Mouse (Mus musculus) MN1 (cell line): ENCODE measurements around the gene Polr1e.
"Not testable (repeated sequence)": the region's sequence is repeated elsewhere in the genome, so short reads cannot be mapped to it uniquely, and the experiment has no call there.

Experiments
- DNase-seq: peaks from one replicate; pipeline ENCODE4 v3.0.0-alpha.2; 2016; ENCODE audit warnings: low spot score

The Polr1e gene

GRCm38 (mm10) chr4:45010806-45011415 is 7.5 kb upstream of the Polr1e start:
- DNase-seq = no peak

- DNase-seq = peak; percentile 72
These were observed 6.7 kb upstream of the Polr1e start for GRCm38 (mm10) chr4:45011581-45012104.

- peak; percentile 99 for DNase-seq
These were observed 6.0 kb upstream of the Polr1e start, which contains the start of gene Zbtb5 for GRCm38 (mm10) chr4:45012105-45012975. TSS of gene Zbtb5 (minus strand) at chr4:45012412.

- DNase-seq = peak; percentile 54
These were observed 5.4 kb upstream of the Polr1e start for GRCm38 (mm10) chr4:45013031-45013431.

GRCm38 (mm10) chr4:45013537-45013936 is 4.8 kb upstream of the Polr1e start:
- peak; percentile 33 for DNase-seq

- peak; percentile 63 for DNase-seq
These were observed 2.8 kb upstream of the Polr1e start for GRCm38 (mm10) chr4:45015615-45016014.

GRCm38 (mm10) chr4:45019009-45019408 is 626 bp downstream of the Polr1e start:
- DNase-seq = peak; percentile 21

- no peak for DNase-seq
These were observed 8.1 kb downstream of the Polr1e start for GRCm38 (mm10) chr4:45026459-45026858.

GRCm38 (mm10) chr4:45032586-45032985 is 14.2 kb downstream of the Polr1e start:
- no peak for DNase-seq

- DNase-seq = no peak
These were observed 16.6 kb downstream of the Polr1e start for GRCm38 (mm10) chr4:45034693-45035628.

- DNase-seq = no peak
These were observed 17.7 kb downstream of the Polr1e start for GRCm38 (mm10) chr4:45036048-45036447.

GRCm38 (mm10) chr4:45036571-45036970 is 18.2 kb downstream of the Polr1e start:
- DNase-seq = no peak

- DNase-seq = no peak
These were observed 19.4 kb downstream of the Polr1e start for GRCm38 (mm10) chr4:45037455-45038410.

GRCm38 (mm10) chr4:45038879-45039278 is 20.5 kb downstream of the Polr1e start:
- DNase-seq = peak; percentile 26

- DNase-seq = not testable (repeated sequence)
These were observed 21.2 kb downstream of the Polr1e start for GRCm38 (mm10) chr4:45039546-45039945.

- DNase-seq = no peak
These were observed 22.4 kb downstream of the Polr1e start for GRCm38 (mm10) chr4:45040795-45041194.

- no peak for DNase-seq
These were observed 28.3 kb downstream of the Polr1e start for GRCm38 (mm10) chr4:45046679-45047078.

GRCm38 (mm10) chr4:45047286-45047887 is 29.0 kb downstream of the Polr1e start:
- DNase-seq = no peak

GRCm38 (mm10) chr4:45047956-45048355 is 29.6 kb downstream of the Polr1e start:
- no peak for DNase-seq

GRCm38 (mm10) chr4:45054862-45055261 is 36.5 kb downstream of the Polr1e start:
- DNase-seq = peak; percentile 13
